ENCODE assay signal across 13 mouse cellular contexts in the genomic region with DNA sequence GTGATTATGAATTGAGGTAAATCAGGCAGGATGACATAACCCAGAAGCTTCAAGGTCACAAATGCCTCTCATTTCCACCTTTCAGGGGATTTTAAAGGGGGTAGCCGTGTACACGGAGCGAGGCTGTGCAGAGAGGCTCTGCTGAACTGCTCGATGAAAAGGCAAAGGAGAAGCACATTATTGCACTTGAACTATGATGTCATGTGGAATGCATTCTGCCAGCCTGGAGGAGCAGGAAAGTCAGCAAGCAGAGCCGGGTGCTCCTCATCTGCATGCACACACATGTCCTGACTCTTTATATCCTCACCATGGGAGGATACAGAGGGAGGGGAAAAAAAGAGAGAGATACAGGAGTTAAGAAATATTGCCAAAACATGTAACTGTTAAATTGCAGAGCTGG.
DNase-seq lines count a peak whose midpoint lies in the region; ATAC-seq lines count a peak whose summit lies in the region.
"Had no signal": no experiment of that assay in that cellular context is flagged by ENCODE, and none has a peak within 500 bp of the region (broad histone marks: within the 10 kb centered on the region; RNA-seq: fewer than 3 reads in every experiment).

No protein-coding gene starts in this region.

- 32% methylated on average over 5 of the region's 5 CpGs for WGBS in heart, embryonic 10.5 days
- 37% methylated on average over 5 of the region's 5 CpGs for WGBS in lung, embryonic 16.5 days
- 7% methylated on average over 5 of the region's 5 CpGs for WGBS in forebrain, embryonic 16.5 days
- WGBS in neural tube, embryonic 15.5 days: 22% methylated on average over 5 of the region's 5 CpGs

- no peaks in the 10 kb centered on the region for H3K9me3 ChIP-seq in heart, embryonic 10.5 days
- H3K9me3 ChIP-seq in lung, embryonic 16.5 days (ENCODE audit: control insufficient read depth, low read length): no peaks in the 10 kb centered on the region
- no peaks in the 10 kb centered on the region for H3K9me3 ChIP-seq in forebrain, embryonic 16.5 days (ENCODE audit: control insufficient read depth, low read length)
- H3K9me3 ChIP-seq in neural tube, embryonic 15.5 days (replicated peaks): no peaks in the 10 kb centered on the region

- H3K4me3 ChIP-seq in heart, embryonic 10.5 days: no peak overlapping the region
- H3K4me3 ChIP-seq in lung, embryonic 16.5 days (ENCODE audit: low read length): no peak overlapping the region; the same call in 1 of the 2 replicates
- no peak overlapping the region for H3K4me3 ChIP-seq in forebrain, embryonic 16.5 days (replicated peaks; ENCODE audit: low read length)
- no peak overlapping the region for H3K4me3 ChIP-seq in neural tube, embryonic 15.5 days (replicated peaks)

- H3K36me3 ChIP-seq in heart, embryonic 10.5 days: no peaks in the 10 kb centered on the region
- H3K36me3 ChIP-seq in lung, embryonic 16.5 days (ENCODE audit: control insufficient read depth, insufficient read depth, low read length): no peaks in the 10 kb centered on the region
- no peaks in the 10 kb centered on the region for H3K36me3 ChIP-seq in forebrain, embryonic 16.5 days (ENCODE audit: control insufficient read depth, insufficient read depth)
- no peaks in the 10 kb centered on the region for H3K36me3 ChIP-seq in neural tube, embryonic 15.5 days

- ATAC-seq in lung, embryonic 16.5 days (ENCODE audit: low read depth): no peak
- peak; percentile 18; the same call in 1 of the 2 replicates for ATAC-seq in forebrain, embryonic 16.5 days
- no peak for ATAC-seq in neural tube, embryonic 15.5 days (ENCODE audit: low FRiP score)
- ATAC-seq: activated CD4-positive, CD25-positive, alpha-beta regulatory T cell, adult 4 months had no signal

- no peak for DNase-seq in heart, embryonic 10.5 days (ENCODE audit: low spot score)
- DNase-seq in heart, adult 9 months (ENCODE audit: low spot score in 2 of 2): no peak
- no peak for DNase-seq in lung, postnatal 10 days
- no peak for DNase-seq in gastrocnemius, postnatal 36 days
- no peak for DNase-seq in MN1 (ENCODE audit: low spot score)
- DNase-seq: cerebellum, adult 9-11 months; gastrocnemius, postnatal 14 days; liver; right cerebral cortex, postnatal 25 days had no signal

- no peaks in the 10 kb centered on the region; the same call in 1 of the 2 replicates for H3K27me3 ChIP-seq in heart, embryonic 10.5 days (ENCODE audit: insufficient read depth, poor library complexity, severe bottlenecking)
- H3K27me3 ChIP-seq in lung, embryonic 16.5 days (ENCODE audit: control insufficient read depth, insufficient read depth, low read depth, low read length): no peaks in the 10 kb centered on the region
- H3K27me3 ChIP-seq in forebrain, embryonic 16.5 days (replicated peaks; ENCODE audit: control insufficient read depth, insufficient read depth, low read length): no peaks in the 10 kb centered on the region
- H3K27me3 ChIP-seq in neural tube, embryonic 15.5 days (replicated peaks): peaks cover 3% of the 10 kb centered on the region; the same call in 1 of the 2 replicates

- intact Hi-C loops in gastrocnemius, postnatal 36 days (cut with DNase I): no loop called here

- H3K9ac ChIP-seq in lung, embryonic 16.5 days (ENCODE audit: low read length): peak overlapping the region; percentile 45
- no peak overlapping the region for H3K9ac ChIP-seq in forebrain, embryonic 16.5 days (replicated peaks; ENCODE audit: low read depth, low read length)
- H3K9ac ChIP-seq in neural tube, embryonic 15.5 days (replicated peaks): no peak overlapping the region

- peaks cover 28% of the 10 kb centered on the region for H3K4me1 ChIP-seq in heart, embryonic 10.5 days
- peaks cover 8% of the 10 kb centered on the region for H3K4me1 ChIP-seq in lung, embryonic 16.5 days (replicated peaks; ENCODE audit: control insufficient read depth, insufficient read depth, low read length)
- peaks cover 7% of the 10 kb centered on the region for H3K4me1 ChIP-seq in forebrain, embryonic 16.5 days (replicated peaks; ENCODE audit: control insufficient read depth, insufficient read depth, low read length)
- H3K4me1 ChIP-seq in neural tube, embryonic 15.5 days: peaks cover 15% of the 10 kb centered on the region

- peak overlapping the region; percentile 45; the same call in 1 of the 2 replicates for H3K27ac ChIP-seq in heart, embryonic 10.5 days
- no peak overlapping the region for H3K27ac ChIP-seq in lung, embryonic 16.5 days (ENCODE audit: low read length)
- no peak overlapping the region for H3K27ac ChIP-seq in forebrain, embryonic 16.5 days (ENCODE audit: low read length)
- 0 out of 2 replicates have a peak overlapping the region, but pooled peaks have one; percentile 33 for H3K27ac ChIP-seq in neural tube, embryonic 15.5 days (replicated peaks)

- H3K4me2 ChIP-seq in lung, embryonic 16.5 days (ENCODE audit: low read depth, low read length): peak overlapping the region; percentile 11; the same call in 1 of the 2 replicates
- no peak overlapping the region for H3K4me2 ChIP-seq in forebrain, embryonic 16.5 days (ENCODE audit: low read length)
- H3K4me2 ChIP-seq in neural tube, embryonic 15.5 days: no peak overlapping the region

Comparison
In these comparisons a context has a peak if more than half of its experiments do, and no peak if none do; other contexts are left out.
1. H3K27ac ChIP-seq: peak in heart, embryonic 10.5 days (single experiment) and neural tube, embryonic 15.5 days (single experiment); none in lung, embryonic 16.5 days (single experiment) and forebrain, embryonic 16.5 days (single experiment).